Mouse (Mus musculus) CH12.LX (cell line): ENCODE results near the gene Cst9. TPM values are rescaled to one million over a fixed set of nuclear protein-coding genes. Genes with fewer than 3 reads are reported as not detected.

Experiments
- DNase-seq: peaks from one replicate; pipeline ENCODE4 v3.0.0-alpha.2; 2013; ENCODE audit errors: extremely low read depth
- H3K27ac ChIP-seq: 2 replicates; pipeline ENCODE4 v1.5.1; 2012; ENCODE audit warnings: low read depth, mild to moderate bottlenecking, control low read depth, moderate library complexity; ENCODE audit not compliant: insufficient read depth
- H3K27me3 ChIP-seq: replicated peaks from 2 replicates; pipeline ENCODE3; 2012; ENCODE audit warnings: inconsistent platforms
- H3K36me3 ChIP-seq, 2 experiments: replicated peaks in 1 of 2; 2 replicates each; pipeline versions ENCODE3 to v1.6.1; 2012; ENCODE audit warnings: inconsistent platforms in 1 of 2, low read length in 1 of 2, mild to moderate bottlenecking in 1 of 2, mixed read lengths in 1 of 2, moderate library complexity in 1 of 2; ENCODE audit not compliant: control insufficient read depth in 1 of 2, insufficient read depth in 1 of 2
- H3K4me1 ChIP-seq, 2 experiments: 2 replicates each; pipeline ENCODE4 v1.6.1; 2012; ENCODE audit warnings: inconsistent platforms in 1 of 2, moderate library complexity in 1 of 2; ENCODE audit not compliant: insufficient read depth in 2 of 2, control insufficient read depth in 1 of 2
- H3K4me2 ChIP-seq: 2 replicates; pipeline ENCODE4 v1.6.1; 2012; ENCODE audit warnings: low read depth, mild to moderate bottlenecking, control low read depth; ENCODE audit not compliant: poor library complexity, insufficient read depth, severe bottlenecking
- H3K4me3 ChIP-seq, 3 experiments: fragments of 150-350 bp in 1 of 3; sonication (generic) in 1 of 3; replicated peaks in 1 of 3; 2 replicates each; pipeline versions ENCODE3 to v1.5.1; 2011 to 2012; ENCODE audit warnings: low read depth in 2 of 3, low read length in 2 of 3, mild to moderate bottlenecking in 2 of 3, moderate library complexity in 2 of 3, control low read depth in 1 of 3, improper control_type of control experiment in 1 of 3, inconsistent platforms in 1 of 3, mixed read lengths in 1 of 3; ENCODE audit not compliant: poor library complexity in 1 of 3
- H3K79me2 ChIP-seq: replicated peaks from 2 replicates; pipeline ENCODE4 v1.6.1; 2012; ENCODE audit warnings: mild to moderate bottlenecking, moderate library complexity; ENCODE audit not compliant: control insufficient read depth, poor library complexity, insufficient read depth, severe bottlenecking; ENCODE audit errors: extremely low read depth
- H3K9ac ChIP-seq: 2 replicates; pipeline ENCODE4 v1.6.1; 2012; ENCODE audit warnings: low read depth, mild to moderate bottlenecking, control low read depth, moderate library complexity; ENCODE audit not compliant: insufficient read depth
- H3K9me3 ChIP-seq: replicated peaks from 2 replicates; pipeline ENCODE3; 2012; ENCODE audit warnings: low read length, inconsistent platforms, mixed read lengths
- CHD1 ChIP-seq: IDR thresholded peaks from 2 replicates; pipeline ENCODE4 v1.6.1; 2012; ENCODE audit warnings: low read depth, low read length, improper control_type of control experiment, inconsistent platforms
- E2F4 ChIP-seq: IDR thresholded peaks from 2 replicates; pipeline ENCODE4 v1.6.1; 2011; ENCODE audit warnings: low read depth, low read length, improper control_type of control experiment; ENCODE audit not compliant: insufficient replicate concordance
- GABPA ChIP-seq: IDR thresholded peaks from 2 replicates; pipeline ENCODE4 v1.6.1; 2012; ENCODE audit warnings: low read depth, low read length, improper control_type of control experiment, inconsistent platforms; ENCODE audit not compliant: insufficient replicate concordance
- HCFC1 ChIP-seq: IDR thresholded peaks from 2 replicates; pipeline ENCODE4 v1.6.1; 2012; ENCODE audit warnings: low read depth, mild to moderate bottlenecking, inconsistent platforms, low read length, improper control_type of control experiment
- IRF4 ChIP-seq: IDR thresholded peaks from 2 replicates; pipeline ENCODE4 v1.6.1; 2014; ENCODE audit warnings: low read depth, mild to moderate bottlenecking, inconsistent platforms, low read length, improper control_type of control experiment
- JUN ChIP-seq: IDR thresholded peaks from 2 replicates; pipeline ENCODE4 v1.6.1; 2011; ENCODE audit warnings: low read depth, mild to moderate bottlenecking, low read length, improper control_type of control experiment, moderate library complexity; ENCODE audit not compliant: insufficient read depth
- JUND ChIP-seq: conservative IDR thresholded peaks from 2 replicates; pipeline ENCODE4 v1.6.1; 2011; ENCODE audit warnings: low read depth, low read length, improper control_type of control experiment
- KAT2A ChIP-seq: IDR thresholded peaks from 2 replicates; pipeline ENCODE4 v1.6.1; 2012; ENCODE audit warnings: low read length, improper control_type of control experiment, inconsistent platforms; ENCODE audit not compliant: insufficient replicate concordance
- MAX ChIP-seq: IDR thresholded peaks from 2 replicates; pipeline ENCODE4 v1.6.1; 2011; ENCODE audit warnings: low read length, improper control_type of control experiment
- MAZ ChIP-seq: IDR thresholded peaks from 2 replicates; pipeline ENCODE4 v1.6.1; 2012; ENCODE audit warnings: low read depth, mild to moderate bottlenecking, inconsistent platforms, low read length, improper control_type of control experiment, moderate library complexity
- MEF2A ChIP-seq: IDR thresholded peaks from 2 replicates; pipeline ENCODE4 v1.6.1; 2014; ENCODE audit warnings: low read depth, mild to moderate bottlenecking, inconsistent platforms, low read length, improper control_type of control experiment, borderline replicate concordance
- MXI1 ChIP-seq: IDR thresholded peaks from 2 replicates; pipeline ENCODE4 v1.6.1; 2011; ENCODE audit warnings: mild to moderate bottlenecking, low read depth, low read length, improper control_type of control experiment
- NRF1 ChIP-seq: IDR thresholded peaks from 2 replicates; pipeline ENCODE4 v1.6.1; 2014; ENCODE audit warnings: low read depth, mild to moderate bottlenecking, inconsistent platforms, low read length, improper control_type of control experiment, moderate library complexity
- PAX5 ChIP-seq: IDR thresholded peaks from 2 replicates; pipeline ENCODE4 v1.6.1; 2012; ENCODE audit warnings: low read length, inconsistent platforms, mixed read lengths
- POLR2AphosphoS2 ChIP-seq: IDR thresholded peaks from 2 replicates; pipeline ENCODE4 v1.6.1; 2011; ENCODE audit warnings: low read depth, low read length, improper control_type of control experiment
- RCOR1 ChIP-seq: conservative IDR thresholded peaks from 2 replicates; pipeline ENCODE4 v1.6.1; 2012; ENCODE audit warnings: low read depth, mild to moderate bottlenecking, inconsistent platforms, low read length, improper control_type of control experiment
- SIN3A ChIP-seq: IDR thresholded peaks from 2 replicates; pipeline ENCODE4 v1.6.1; 2012; ENCODE audit warnings: low read length, improper control_type of control experiment, inconsistent platforms
- SMC3 ChIP-seq: IDR thresholded peaks from 2 replicates; pipeline ENCODE4 v1.6.1; 2011; ENCODE audit warnings: low read depth, low read length, improper control_type of control experiment
- TBP ChIP-seq: conservative IDR thresholded peaks from 2 replicates; pipeline ENCODE4 v1.6.1; 2011; ENCODE audit warnings: low read depth, low read length, improper control_type of control experiment
- UBTF ChIP-seq: IDR thresholded peaks from 2 replicates; pipeline ENCODE4 v1.6.1; 2012; ENCODE audit warnings: low read depth, mild to moderate bottlenecking, inconsistent platforms, low read length, improper control_type of control experiment, moderate library complexity
- USF1 ChIP-seq: IDR thresholded peaks from 2 replicates; pipeline ENCODE4 v1.6.1; 2014; ENCODE audit warnings: low read depth, mild to moderate bottlenecking, inconsistent platforms, low read length, improper control_type of control experiment
- ZC3H11A ChIP-seq: IDR thresholded peaks from 2 replicates; pipeline ENCODE4 v1.6.1; 2012; ENCODE audit warnings: low read depth, mild to moderate bottlenecking, inconsistent platforms, low read length, improper control_type of control experiment
- ZKSCAN1 ChIP-seq: IDR thresholded peaks from 2 replicates; pipeline ENCODE4 v1.6.1; 2012; ENCODE audit warnings: low read depth, inconsistent platforms, low read length, improper control_type of control experiment, borderline replicate concordance
- ZNF384 ChIP-seq: IDR thresholded peaks from 2 replicates; pipeline ENCODE4 v1.6.1; 2012; ENCODE audit warnings: low read depth, low read length, improper control_type of control experiment, inconsistent platforms
- dilution Hi-C: fragments of 300-500 bp; cut with MboI; formaldehyde crosslinking; loops from 2 replicates; pipeline ENCODE4 v1.14.3; 2020; ENCODE audit warnings: low sequenced_read_pairs; ENCODE audit not compliant: extremely low pct_unique_long_range_greater_than_20kb, extremely low pct_ligation_motif_present
- in situ Hi-C: fragments of 300-500 bp; cut with MboI; formaldehyde crosslinking; loops from 3 replicates; pipeline ENCODE4 v1.14.3; 2019; ENCODE audit warnings: low sequenced_read_pairs, low pct_ligation_motif_present, low pct_unique_long_range_greater_than_20kb, mixed read lengths
- polyA plus RNA-seq: library from polyadenylated mRNA; unstranded; fragments of >175 nt; gene quantifications from 2 replicates; pipeline ENCODE4 v1.2.1, GENCODE M21; 2012; ENCODE audit warnings: low read depth; ENCODE audit not compliant: insufficient read length
- total RNA-seq, 2 experiments: library from RNA; depleted of rRNA; stranded (reverse); fragments of 300-350 nt in 1 of 2; fragments of >200 nt in 1 of 2; gene quantifications; 2 replicates each; pipeline ENCODE4 v1.2.3; 2012 to 2014

Cst9 gene
- total and polyA plus RNA-seq, 3 experiments: not detected

- no peaks in the 10 kb centered on the region for H3K9me3 ChIP-seq
- no peak for DNase-seq
- no peak for TF ChIP-seq GABPA
- no peak for TF ChIP-seq ZC3H11A
- no peak for TF ChIP-seq USF1
- TF ChIP-seq CHD1: no peak
- no peak for TF ChIP-seq TBP
- TF ChIP-seq RCOR1: no peak
- no peak for TF ChIP-seq ZKSCAN1
- no peak for TF ChIP-seq KAT2A
- TF ChIP-seq JUN: no peak
- TF ChIP-seq MXI1: no peak
- no peak for TF ChIP-seq SIN3A
- no peak for TF ChIP-seq IRF4
- TF ChIP-seq E2F4: no peak
- no peak for TF ChIP-seq POLR2AphosphoS2
- TF ChIP-seq MAZ: no peak
- no peak for TF ChIP-seq NRF1
- TF ChIP-seq SMC3: no peak
- TF ChIP-seq ZNF384: no peak
- no peak overlapping the region for H3K4me2 ChIP-seq
- no peak overlapping the region for H3K27ac ChIP-seq
- peaks cover 12% of the 10 kb centered on the region for H3K79me2 ChIP-seq
- dilution Hi-C loops: no loop called here
- peaks cover 11 to 20% of the 10 kb centered on the region in 2 experiments for H3K4me1 ChIP-seq
- in situ Hi-C loops: no loop called here
- no peak overlapping the region for H3K9ac ChIP-seq
- H3K36me3 ChIP-seq: peaks cover 7 to 30% of the 10 kb centered on the region in 2 experiments
- H3K4me3 ChIP-seq: no peak overlapping the region
- H3K27me3 ChIP-seq: no peaks in the 10 kb centered on the region
Measured at GRCm38 (mm10) chr2:148868959-148869358, 34.0 kb downstream of the Cst9 start.

- DNase-seq: no peak
- H3K4me2 ChIP-seq: no peak overlapping the region
- H3K4me3 ChIP-seq: no peak overlapping the region
- peaks cover 7 to 30% of the 10 kb centered on the region in 2 experiments for H3K36me3 ChIP-seq
- no peaks in the 10 kb centered on the region for H3K9me3 ChIP-seq
- TF ChIP-seq SIN3A (no peak), HCFC1 (no peak), MEF2A (no peak), PAX5 (no peak), UBTF (no peak), CHD1 (no peak), MXI1 (no peak), JUND (no peak), IRF4 (no peak), MAX (no peak), ZC3H11A (no peak), USF1 (no peak)
- TF ChIP-seq, all 38 proteins: peak for 0
- no peak overlapping the region for H3K9ac ChIP-seq
- H3K79me2 ChIP-seq: peaks cover 16% of the 10 kb centered on the region
- in situ Hi-C loops (no loop called here), dilution Hi-C loops (no loop called here)
- H3K27me3 ChIP-seq: no peaks in the 10 kb centered on the region
- H3K4me1 ChIP-seq: peaks cover 4 to 21% of the 10 kb centered on the region in 2 experiments; a peak in 3 of 4 replicates
- no peak overlapping the region for H3K27ac ChIP-seq
Measured at GRCm38 (mm10) chr2:148870526-148870925, 35.6 kb downstream of the Cst9 start.
